Mouse (Mus musculus) adrenal gland, adult 18-20 months (tissue): ENCODE measurements at regions not wholly inside any gene's neighbourhood (a gene's known extent, or its start where the extent isn't known, plus 50 kb on each side); places are given as distances from the start of the nearest gene placed in this dataset.
"Not testable (repeated sequence)": the region's sequence is repeated elsewhere in the genome, so short reads cannot be mapped to it uniquely, and the experiment has no call there.

Source experiments
- DNase-seq, 2 experiments: peaks; one replicate each; pipeline ENCODE4 v3.0.0; 2021 to 2022; ENCODE audit warnings: low spot score in 2 of 2

DNA sequence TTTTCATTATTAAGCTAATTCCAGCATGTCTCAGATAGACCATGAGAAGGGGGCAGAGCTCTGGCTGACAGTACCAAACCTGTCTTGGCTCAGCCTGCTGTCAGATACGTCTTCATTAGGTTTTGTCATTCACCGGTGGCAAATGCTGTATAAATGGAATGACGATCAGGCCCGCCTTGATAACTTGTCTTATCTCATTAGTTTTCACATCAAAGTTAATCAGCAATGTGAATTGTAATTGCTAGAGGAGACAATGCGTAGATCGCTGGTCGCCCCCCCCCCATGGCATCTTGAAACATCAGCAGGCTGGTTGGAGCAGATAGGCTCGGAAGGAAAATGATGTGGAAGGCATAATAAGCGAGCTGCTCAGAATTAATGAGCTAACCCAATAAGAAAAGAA lies 132.5 kb upstream of the Kiz start:
- DNase-seq: no peak

DNA sequence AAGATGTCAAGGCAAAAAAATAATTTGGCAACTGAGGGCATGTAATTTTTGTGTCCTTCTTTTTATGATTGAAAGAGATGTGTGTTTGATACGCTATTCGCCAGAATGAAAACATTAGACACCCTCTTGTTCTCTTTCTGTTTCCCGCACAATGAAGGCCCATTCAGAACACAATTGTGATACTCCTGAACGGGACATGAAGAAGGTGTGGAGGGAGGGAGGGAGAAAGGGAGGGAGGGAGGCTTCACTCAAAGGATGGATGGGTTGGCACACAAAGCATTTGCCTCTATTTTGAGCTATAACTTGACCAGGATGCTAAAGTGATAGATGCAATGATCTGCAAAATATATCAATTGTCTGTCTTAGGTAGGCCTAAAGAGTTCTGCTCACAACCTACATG lies 132.0 kb upstream of the Kiz start:
- DNase-seq: no peak

DNA sequence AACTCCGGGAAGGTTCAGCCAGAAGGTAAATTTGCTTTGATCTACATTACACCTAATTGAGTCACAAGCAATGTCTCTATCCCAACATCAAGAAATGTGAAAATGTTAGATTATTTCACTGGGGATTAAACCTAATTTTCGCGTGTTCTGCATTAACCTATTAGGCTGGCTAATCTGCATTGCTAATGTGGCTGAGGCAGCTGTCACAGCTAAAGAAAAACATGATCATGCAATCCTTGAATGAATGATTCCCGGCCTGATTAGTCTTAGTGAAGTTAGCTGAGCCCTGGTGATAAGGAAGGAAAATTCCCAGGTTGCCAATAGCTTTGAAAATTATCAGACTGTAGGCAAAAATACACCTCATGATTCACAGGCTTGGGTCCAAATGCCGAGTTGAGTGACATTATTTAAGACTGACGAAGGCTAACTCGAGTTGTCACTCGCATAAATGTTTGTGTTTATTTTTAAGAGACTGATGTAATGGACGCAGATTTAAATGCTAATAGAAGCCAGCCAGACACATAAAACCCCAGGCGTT lies 131.5 kb upstream of the Kiz start:
- DNase-seq: no peak

DNA sequence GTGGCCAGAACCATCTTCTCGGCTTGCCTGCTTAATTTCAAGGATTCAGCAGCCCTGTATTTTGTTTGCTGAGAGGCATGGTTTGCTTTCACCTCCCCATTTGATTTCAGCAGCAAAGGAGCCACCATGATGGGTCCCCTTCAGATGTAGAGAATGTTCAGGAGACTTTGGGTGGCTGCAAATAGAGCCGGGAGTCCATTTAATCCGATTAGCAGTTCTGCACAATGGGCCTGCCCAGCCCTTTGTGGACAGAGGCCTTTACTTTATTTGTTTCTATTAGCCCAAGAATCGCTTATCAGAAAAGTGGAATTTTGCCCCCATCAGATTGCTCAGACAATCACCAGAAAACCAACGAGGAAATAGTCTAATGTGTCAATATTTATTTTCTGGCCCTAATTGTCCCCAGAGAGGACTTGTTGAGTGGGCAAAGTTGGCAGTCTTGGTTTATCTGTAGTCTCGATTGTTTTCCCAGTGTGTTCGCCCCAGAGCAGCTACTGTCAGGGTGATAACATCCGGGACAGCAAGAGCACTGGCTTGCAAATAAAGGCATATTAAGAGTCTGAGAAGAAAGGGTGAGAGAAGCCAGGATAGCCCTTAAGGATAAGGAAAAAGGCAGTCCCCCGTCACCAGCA lies 130.6 kb upstream of the Kiz start:
- no peak for DNase-seq

DNA sequence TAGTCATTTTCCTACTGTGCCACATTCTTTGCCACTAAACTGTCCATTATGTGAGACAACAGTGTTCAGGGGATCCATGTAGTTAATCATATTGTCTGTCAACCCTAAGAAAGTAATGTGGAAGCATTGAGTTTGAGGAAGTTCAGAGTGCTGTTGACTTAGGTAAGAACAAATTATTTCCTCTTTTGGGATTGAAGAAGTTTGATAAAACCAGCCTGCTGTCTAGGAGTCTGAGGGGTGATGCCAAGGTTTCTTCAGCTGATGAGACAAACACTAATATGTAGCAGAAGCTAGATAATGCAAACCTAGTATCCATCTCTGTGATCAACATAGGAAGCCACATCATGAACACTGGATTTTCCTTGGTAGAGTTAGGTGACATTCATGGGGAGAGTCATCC lies 127.0 kb upstream of the Kiz start:
- no peak for DNase-seq

DNA sequence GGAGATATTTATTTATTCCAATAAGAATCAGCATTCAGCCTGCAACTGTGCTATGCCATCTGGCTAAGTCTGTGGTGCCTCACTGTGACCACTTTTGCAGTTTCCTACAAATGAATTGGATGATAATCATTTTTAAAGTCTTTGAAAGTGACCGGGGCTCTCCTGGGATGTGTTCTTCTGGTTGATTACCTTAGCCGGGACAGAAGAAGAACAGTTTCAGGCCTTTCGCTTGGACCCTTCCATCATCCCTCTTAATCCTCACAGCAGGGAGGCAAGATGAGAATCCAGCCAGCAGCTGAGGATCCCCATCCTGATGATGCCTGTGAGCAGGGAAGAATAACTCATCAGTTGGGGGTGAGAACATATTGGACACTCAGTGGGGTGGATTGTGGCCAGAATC lies 124.6 kb upstream of the Kiz start:
- DNase-seq: no peak

DNA sequence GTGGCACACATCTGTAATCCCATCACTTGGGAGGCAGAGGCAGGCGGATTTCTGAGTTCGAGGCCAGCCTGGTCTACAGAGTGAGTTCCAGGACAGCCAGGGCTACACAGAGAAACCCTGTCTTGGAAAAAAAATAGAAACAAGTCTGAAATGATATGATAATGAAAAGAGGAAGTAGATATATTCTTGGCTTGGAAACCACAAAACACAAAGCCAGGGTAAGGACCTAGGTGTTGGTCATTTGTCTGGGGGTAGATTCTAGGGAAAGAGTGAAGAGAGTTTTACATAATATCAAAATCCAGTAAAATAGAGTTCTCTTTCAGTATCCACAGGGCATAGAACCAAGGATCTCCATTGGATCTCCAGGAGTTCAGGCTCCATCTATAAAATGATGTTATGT lies 122.8 kb upstream of the Kiz start:
- DNase-seq: not testable (repeated sequence)

DNA sequence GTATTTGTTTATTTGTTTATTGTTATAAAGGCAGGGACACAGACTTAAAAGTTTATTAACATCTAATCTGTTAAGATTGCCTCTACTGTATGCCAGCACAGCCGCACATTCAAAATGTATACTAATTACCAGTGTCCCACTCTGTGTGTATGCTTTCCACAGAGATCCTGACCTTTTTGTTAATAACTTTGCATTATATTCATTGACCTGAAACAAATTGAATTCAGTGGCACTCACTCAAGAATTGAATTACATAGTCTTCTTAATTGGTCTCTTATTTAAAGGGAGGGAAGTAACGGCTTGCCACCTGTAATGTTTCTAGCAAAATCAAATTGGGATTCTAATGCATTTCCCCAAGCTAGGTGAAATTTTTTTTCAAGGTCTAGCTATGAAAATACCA lies 111.3 kb upstream of the Kiz start:
- no peak for DNase-seq

DNA sequence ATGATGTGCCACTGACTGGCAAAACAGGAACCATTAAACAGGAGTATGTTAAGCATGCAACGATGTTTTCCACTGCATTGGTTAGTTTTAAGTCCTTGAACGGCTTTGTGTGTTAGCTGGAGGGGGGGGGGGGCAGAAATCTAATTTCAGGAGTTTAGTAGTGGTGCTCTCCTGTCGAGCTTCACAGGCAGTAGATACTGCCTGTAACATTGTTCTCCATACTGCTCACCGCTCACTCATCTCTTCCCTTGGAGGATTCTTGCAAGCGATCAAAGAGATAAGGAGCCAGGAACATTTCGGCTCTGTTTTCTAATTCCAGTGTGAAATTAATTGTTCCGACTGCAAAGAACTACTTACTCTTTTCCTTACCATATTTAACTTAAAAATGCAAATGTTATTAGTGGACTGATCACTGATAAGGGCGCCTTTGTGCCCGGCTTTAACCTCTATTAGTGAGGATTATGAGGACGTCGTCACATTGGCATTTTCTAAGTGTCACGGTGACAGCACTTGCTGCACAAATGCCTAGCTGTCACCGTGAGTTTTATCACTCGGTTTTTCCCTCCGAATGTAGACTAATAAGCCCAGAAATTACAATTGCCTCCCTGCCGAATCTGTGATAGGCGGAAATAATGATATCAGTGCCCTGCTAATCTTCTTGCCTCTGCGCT lies 110.5 kb upstream of the Kiz start:
- no peak for DNase-seq

DNA sequence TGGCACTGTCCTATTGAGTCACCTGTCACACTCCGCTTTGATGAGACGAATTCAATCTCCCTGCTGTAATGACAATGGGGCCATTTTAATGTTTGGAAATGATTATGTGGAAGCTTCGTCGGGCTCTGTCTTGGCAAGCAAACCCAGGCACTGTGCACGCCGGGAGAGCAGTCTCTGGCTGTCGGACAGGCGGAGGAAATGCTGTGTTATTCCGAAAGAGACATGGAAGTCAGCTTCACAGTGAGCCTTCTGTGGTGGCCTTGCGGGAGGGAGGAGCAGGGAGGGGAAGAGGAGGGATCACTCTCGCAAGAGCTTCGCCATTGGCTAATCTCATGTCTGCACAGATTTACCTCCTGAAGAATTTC lies 110.0 kb upstream of the Kiz start:
- DNase-seq: no peak

DNA sequence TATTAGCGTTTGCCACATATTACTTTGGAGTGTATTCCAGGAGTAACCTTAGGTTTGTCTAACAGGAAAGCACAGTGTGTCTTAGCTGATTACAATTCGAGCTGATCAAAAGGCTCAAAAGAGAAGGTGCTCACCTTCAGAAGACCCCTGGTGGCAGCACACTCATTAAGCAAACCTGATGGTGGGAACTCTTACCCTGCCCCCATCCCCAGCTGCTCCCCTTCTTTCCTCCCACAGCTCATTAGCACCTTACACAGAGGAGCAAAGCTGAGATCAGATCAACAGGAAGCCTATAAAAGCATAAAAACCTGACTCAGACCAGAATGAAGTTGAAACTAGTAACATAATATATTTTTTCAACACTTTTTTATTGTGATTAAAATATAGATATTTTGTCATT lies 101.7 kb upstream of the Kiz start:
- no peak for DNase-seq

DNA sequence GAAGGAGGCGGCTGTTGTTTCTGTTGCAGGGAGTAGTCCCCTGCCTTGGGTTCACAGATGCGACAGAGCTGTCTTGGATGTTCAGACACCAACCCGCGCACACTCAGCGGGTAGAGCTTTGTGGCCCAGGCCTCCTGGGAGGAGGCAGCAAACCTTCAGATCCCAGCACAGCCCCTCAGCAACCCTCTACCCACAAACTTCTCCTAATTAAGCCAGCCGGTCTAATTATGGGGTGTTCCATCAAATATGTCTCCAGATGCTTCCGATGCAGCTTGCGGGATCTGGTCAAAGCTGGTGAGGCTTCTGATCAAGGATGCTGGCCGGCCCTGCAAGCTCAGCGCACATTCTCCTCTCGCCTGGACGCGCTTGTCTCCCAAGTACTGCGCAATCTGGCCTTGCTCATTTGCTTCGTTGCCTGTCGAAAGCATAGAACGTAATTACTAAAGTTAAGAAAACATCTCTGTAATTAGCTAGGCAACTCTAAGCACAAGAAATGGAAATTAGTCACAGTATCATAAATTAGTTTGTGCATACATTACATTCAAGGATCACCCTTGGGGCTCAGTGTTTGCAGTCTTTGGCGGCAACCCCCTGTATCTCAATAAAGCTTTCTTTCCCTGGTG lies 92.0 kb upstream of the Kiz start:
- no peak for DNase-seq

DNA sequence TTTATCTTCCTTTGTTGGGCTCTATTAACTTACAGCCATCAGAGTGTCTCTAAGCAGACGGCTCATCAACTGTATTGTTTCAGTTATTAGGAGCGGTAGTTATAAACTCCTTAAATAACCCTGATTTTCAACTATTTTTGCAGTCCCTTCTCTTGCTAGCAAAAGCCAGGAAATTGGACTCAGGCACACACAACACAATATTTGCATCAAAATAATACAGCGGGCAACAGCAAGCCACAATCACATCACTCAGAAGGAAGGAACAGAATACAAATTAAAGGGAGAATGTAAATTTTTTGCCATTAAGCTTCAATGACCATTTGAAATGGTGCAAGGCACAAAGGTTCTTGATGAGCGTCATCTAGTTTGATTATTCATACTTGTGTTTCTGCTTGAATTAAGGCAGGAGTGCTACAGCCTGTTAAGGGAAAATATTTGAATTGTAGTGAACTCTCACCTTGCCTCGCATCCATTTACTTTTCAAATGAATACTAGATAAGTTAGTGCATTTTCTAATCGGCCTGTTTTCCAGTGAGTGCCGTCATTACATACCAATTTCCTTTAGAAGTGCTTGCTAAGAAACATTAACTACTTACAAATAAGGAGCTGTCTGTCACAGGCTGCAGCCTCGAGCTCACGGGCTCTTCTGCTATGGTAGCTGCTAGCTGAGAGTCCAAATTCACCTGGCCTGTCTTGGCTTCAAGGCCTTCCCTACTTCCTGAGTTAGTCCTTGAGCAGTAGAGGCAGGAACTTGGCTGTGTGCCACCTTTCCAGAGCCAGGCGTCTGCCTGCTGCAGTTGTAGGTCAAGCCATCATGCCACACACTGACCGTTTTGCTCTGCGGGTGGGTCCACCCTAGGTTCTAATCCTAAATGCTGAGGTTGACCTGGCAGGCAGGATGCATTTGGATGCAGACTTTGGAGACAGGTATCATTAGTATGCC lies 91.1 kb upstream of the Kiz start:
- DNase-seq: no peak

DNA sequence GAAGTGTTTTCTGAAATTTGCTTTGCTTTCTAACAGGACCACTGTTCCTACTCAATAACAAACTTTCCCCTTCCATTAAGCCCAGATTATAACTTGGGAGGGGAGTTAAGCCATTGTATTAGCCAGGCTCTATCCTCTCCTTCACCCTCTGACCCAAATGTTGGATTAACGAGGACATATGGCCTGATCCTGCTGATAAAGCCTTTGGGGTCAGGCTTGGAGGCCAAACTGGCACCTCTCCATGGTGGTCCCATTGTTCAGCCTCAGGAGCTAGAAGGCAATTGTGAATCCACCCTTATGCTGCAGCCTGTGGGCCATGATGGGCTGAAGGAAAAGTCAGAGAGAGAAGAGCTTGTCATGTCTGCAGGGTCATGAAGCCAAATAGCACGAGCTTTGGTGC lies 80.8 kb upstream of the Kiz start:
- no peak for DNase-seq

DNA sequence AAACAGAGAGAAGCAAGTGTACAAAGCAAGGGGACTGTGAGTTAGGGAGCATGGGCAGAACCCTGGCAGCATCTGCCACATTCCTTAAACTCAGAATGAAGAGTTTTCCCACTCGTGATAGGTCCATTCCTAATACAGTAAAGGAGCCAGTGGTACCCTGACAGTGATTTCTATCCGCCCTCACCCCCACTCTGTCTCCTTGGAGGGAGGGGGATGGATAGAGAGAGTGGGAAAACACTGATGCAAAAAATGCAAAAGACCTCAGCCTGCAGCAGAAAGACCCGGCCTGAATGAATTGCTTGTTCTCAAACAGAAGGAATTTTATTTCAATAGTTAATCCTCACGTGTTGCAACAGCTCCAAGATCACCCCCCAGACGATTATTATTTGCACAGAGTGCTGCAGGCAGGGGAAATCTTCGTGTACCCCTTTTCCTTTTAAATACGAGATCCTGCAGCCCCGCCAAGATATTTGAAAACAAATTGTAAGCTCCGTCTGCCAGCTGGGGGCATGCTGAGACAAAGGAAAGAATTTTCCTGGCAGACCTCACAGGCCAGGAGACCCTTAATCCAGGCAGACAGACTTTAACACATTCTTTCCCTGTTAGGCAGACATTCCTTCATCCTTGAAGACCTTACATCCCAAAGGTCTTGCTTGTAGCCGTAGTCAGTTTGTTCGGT lies 68.4 kb upstream of the Kiz start:
- no peak for DNase-seq

DNA sequence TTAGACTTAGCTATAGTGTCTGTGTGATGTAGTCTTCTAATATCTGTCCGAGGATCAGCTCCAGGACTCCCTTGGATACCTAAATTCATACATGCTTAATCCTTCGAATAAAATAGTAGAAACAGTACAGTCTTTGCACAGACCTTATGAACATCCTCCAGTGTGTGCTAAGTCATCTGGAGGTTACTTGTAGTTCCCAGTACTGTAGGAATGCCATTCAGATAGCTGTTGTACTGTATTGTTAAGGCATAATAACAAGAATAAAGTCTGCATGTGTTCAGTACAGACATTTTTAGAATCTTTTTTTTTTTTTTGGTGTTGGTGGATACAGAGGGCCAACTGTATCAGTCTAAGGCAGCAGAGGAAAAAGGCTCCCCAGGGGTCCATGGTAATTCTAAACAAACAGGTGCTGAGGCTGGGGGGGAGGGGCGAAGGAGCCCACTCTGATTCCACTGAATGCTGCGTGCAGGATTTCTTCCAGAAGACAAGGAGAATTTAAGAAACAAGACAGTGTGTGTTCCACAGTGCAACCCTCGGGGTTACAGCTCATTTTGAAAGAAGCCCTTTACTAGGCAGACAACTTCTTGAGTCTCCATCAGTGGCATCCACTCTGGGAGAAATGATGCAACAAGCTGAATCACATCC lies 67.7 kb upstream of the Kiz start:
- no peak for DNase-seq

DNA sequence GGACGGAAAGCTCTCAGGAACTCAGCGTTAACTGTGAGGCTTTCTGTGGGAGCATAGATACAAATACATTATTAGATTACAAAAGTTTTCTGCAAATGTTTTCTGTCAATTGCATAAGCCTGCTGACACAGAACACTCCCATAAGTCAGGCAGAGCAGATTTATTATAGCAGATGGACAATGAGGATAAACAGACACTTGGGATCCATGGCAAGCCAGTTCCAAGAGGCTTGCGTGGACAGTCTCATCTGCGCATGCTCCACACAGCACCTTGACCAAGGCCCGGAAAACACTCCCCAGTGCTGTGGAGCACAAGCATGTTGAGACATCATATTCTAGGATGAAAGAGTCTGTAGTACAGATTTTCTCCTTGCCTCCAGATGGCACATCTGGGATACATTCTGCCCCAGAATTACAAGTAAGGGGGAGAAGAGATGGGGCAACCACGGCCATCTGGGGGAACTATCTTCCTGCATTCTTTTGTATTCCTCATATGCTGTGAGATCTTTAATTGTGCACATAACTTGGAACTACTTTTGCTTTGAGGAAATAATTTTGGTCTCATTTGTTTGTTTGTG lies 62.7 kb upstream of the Kiz start:
- no peak for DNase-seq

DNA sequence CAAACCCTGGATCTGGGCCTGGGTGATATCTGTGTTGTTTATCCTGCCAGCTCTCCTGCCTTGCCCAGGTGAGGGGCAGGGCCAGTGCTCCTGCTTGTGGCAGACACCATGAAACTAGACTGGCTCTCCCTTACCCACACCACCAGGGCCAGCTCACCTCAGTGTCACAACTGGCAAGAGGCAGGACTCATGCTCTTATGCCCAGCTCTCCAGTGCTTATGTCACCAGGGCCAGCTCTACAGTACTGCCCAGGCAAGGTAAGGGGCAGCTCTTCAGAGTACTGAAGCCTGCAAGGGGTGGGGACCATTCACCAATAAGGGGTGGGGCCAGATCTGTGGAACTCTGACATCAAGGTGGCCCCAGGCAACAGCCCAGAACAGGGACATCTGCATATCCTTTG lies 52.7 kb upstream of the Kiz start:
- DNase-seq: no peak
